Mouse (Mus musculus) cerebellum, postnatal 14 days (tissue): ENCODE data around the gene Lamc1.
A peak's percentile ranks its signal among the peaks of the same experiment; 100 is the strongest.

Experiments
- DNase-seq, 2 experiments: peaks; one replicate each; pipeline ENCODE4 v3.0.0; 2021; ENCODE audit warnings: mixed read lengths in 2 of 2

The Lamc1 gene

GRCm38 (mm10) chr1:153185828-153186803, 146.5 kb downstream of the Lamc1 start, which contains the start of gene Lamc2:
Gene Lamc2 (minus strand): TSS chr1:153186447.
- DNase-seq, result peak; percentile 21 to 29

GRCm38 (mm10) chr1:153180586-153181289, 151.8 kb downstream of the Lamc1 start:
- DNase-seq, result peak in 1 of 2 experiments; percentile 30

- DNase-seq, result no peak
These were observed 152.4 kb downstream of the Lamc1 start for GRCm38 (mm10) chr1:153180160-153180559.

- DNase-seq, result peak; percentile 87 to 94
These were observed 157.8 kb downstream of the Lamc1 start for GRCm38 (mm10) chr1:153174801-153175200.

GRCm38 (mm10) chr1:153173276-153173675, 159.3 kb downstream of the Lamc1 start:
- DNase-seq, result peak in 1 of 2 experiments; percentile 23

GRCm38 (mm10) chr1:153172291-153172731, 160.3 kb downstream of the Lamc1 start:
- no peak for DNase-seq

- DNase-seq, result no peak
These were observed 161.6 kb downstream of the Lamc1 start for GRCm38 (mm10) chr1:153171011-153171410.
